Mouse (Mus musculus) layer of hippocampus, postnatal 36 days (tissue): ENCODE measurements at regions not wholly inside any gene's neighbourhood (a gene's known extent, or its start where the extent isn't known, plus 50 kb on each side); places are given as distances from the start of the nearest gene placed in this dataset.
A peak's percentile ranks its signal among the peaks of the same experiment; 100 is the strongest.

Source experiments
- DNase-seq, 2 experiments: peaks; one replicate each; pipeline ENCODE4 v3.0.0; 2022

GRCm38 (mm10) chr9:42196552-42196951 is 67.5 kb downstream of the Sc5d start:
- no peak for DNase-seq

- DNase-seq, result no peak
These were observed 67.9 kb downstream of the Sc5d start for GRCm38 (mm10) chr9:42196110-42196509.

DNA sequence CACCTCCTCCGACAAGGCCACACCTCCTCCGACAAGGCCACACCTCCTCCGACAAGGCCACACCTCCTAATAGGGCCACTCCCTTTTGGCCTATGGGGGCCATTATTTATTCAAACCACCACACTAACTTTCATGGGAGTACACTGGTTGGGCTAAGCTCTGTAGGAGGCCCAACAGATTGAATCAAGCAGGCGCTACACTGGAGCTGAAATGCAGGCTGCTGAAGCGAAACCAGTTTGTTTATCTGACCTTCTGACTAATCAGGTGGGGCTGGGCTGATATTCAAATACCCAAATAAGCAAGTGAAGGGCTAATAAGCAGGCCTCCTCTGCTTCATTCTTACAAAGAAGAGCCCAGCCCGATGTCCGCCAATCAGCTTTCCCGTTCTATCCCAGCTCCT is 68.4 kb downstream of the Sc5d start:
- DNase-seq, result no peak

DNA sequence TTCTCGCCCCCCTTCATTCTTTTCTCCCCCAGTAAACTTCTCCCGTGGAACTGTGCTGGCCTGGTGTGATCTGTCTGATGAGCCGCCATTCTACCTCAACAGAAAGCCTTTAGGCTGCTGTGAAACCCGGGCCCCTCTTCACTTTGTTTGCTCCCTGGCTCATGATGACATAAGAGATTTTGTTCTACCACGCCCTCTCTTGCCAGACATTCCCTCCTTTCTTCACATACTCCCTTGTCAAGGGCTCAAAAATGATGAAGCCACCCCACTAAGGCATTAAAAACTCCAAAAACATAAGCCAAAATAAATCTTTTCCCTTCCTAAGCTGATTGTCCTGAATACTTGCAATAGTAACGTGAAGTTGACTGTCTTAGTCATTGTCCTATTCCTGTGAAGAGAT is 69.1 kb downstream of the Sc5d start:
- no peak for DNase-seq

DNA sequence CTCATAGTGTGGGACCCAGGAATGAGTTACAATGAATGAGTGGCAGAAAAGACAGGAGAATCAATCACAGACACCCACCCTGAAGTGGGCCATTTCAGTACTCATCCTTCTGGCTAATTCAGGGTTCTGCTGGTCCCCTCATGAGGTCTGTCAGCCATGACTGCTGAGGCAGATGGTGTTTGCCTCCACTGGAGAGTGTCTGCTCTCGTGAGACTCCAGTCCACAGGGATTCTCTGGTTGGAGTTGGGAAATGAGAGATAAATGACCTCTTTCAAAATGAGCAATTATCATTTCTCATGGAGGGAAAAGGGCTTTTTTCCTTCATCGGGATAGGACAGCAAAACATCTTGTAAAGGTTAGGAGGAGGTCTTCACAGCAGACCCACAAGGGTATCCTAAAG is 69.9 kb downstream of the Sc5d start:
- no peak for DNase-seq

DNA sequence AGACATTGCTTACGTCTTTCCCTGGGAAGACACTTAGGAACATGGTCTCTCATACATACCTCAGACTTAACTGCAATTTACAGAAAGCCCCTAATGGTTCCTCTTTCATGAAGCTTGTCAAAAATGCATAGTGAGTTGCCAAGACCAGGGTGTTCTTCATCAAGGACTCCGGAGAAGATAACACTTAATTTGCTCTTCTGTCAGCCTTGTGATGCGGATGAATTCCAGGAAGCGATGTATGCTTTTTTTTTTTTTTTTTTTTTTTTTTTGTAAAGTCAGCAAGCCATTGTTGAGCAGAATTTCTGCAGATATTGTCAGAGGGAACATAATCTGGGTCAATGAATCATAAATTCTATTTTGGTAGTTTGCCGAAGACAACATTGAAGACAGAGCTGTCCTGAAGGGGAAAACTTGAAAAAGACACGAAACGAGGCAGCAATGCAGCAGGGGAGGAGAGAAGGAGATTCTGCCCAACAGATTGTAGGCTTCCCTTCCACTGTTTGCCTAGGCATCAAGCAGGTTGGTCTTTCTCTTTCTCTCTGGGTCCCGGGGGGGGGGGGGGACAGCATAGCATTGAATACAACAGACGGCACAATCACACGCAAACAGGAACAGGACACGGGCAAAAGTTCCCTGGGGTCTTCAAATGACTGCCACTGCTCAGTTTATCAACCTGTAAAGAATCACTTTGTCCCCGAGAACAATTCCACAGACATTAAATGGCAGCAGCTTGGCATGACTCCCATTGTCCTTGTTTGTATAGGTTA is 69.1 kb upstream of the Sorl1 start:
- DNase-seq, result no peak

GRCm38 (mm10) chr9:42187371-42188228 is 63.5 kb upstream of the Sorl1 start:
- DNase-seq, result peak; percentile 40 to 49

- DNase-seq, result no peak
These were observed 60.1 kb upstream of the Sorl1 start for GRCm38 (mm10) chr9:42184104-42184635.

GRCm38 (mm10) chr9:42183448-42183847 is 59.4 kb upstream of the Sorl1 start:
- DNase-seq, result peak; percentile 74

DNA sequence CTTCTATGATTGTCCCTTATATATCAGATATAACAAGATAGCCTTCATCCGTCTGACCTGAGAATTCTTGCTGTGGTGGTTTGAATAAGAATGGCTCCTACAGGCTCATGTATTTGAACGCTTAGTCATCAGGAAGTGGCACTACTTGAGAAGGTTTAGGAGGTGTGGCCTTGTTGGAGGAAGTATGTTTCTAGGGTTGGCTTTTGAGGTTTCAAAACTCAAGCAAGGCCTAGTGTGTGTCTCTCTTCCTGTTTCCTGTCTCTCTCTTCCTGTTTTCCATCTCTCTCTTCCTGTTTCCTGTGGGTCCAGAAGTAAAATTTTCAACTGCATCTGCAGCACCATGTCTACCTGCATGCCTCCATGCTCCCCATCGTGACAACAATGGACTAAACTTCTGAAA is 58.3 kb upstream of the Sorl1 start:
- no peak for DNase-seq

DNA sequence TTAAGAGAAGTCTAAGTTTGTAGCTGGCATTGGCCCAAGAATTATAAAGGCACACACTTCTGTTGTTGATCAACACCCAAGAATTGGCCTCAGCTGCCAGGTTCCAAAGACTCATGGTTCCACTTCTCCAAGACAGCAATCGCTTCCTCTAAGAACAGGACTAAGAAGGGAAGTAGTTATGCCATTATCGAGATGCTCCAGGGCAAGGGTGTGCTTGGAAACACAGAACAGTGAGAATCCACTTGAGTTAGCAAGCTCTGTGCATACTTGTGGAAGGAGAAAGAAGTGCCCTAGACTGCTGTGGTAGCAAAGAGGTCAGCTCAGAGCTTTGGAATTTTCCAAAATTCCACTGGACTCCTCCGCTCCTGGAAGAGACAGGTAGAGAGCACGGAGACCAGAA is 56.1 kb upstream of the Sorl1 start:
- no peak for DNase-seq

- no peak for DNase-seq
These were observed 54.8 kb upstream of the Sorl1 start for GRCm38 (mm10) chr9:42178759-42179377.

- no peak for DNase-seq
These were observed 50.4 kb upstream of the Sorl1 start for GRCm38 (mm10) chr9:42174349-42174955.
